Mouse (Mus musculus) liver, adult 2 months (tissue): Measurements from ENCODE around the gene Timm50.

Experiments used
- CTCF ChIP-seq: fragments of 200-500 bp; IDR thresholded peaks from 2 replicates; pipeline ENCODE4 v1.5.1; 2011; ENCODE audit warnings: low read depth, low read length, control low read depth
- POLR2A ChIP-seq: fragments of 200-500 bp; IDR thresholded peaks from 2 replicates; pipeline ENCODE4 v1.6.1; 2011; ENCODE audit warnings: low read length, control low read depth; ENCODE audit not compliant: insufficient read depth; ENCODE audit errors: extremely low read depth

DNA sequence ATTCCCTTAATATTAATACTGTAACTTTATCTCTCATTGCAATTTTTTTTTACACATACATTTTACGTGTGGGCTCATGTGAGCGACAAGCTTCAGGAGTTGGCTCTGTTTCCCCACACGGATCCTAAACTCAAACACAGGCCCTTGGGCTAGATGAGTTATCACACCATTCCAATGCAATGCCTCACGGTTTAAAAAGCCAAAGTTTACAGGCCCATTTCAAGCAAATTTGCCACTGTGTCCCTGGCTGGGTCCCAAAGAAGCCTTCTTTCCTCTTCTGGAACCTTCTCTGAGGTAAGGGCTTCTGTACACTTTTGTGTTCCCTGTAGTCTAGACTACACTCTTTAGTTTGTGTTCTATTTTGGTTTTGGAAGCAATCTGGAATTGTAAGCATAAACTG lies 22.7 kb upstream of the Timm50 start:
- TF ChIP-seq CTCF (no peak), POLR2A (no peak)
